Mouse (Mus musculus) G1E (cell line): ENCODE data around the gene Rxfp4. TPM values are rescaled to one million over a fixed set of nuclear protein-coding genes. Genes with fewer than 3 reads are reported as not detected.

ENCODE experiments used
- ATAC-seq: 2 replicates; pipeline ENCODE4 v1.8.0; 2016; ENCODE audit warnings: mild to moderate bottlenecking; ENCODE audit not compliant: insufficient number of reproducible peaks, poor library complexity, low FRiP score, severe bottlenecking; ENCODE audit errors: extremely low read depth
- DNase-seq: peaks from one replicate; pipeline ENCODE4 v3.0.0; 2012; ENCODE audit warnings: low spot score
- H3K27me3 ChIP-seq: 2 replicates; pipeline ENCODE4 v1.6.1; 2012; ENCODE audit warnings: mild to moderate bottlenecking, low read length, inconsistent platforms; ENCODE audit not compliant: insufficient read depth
- H3K36me3 ChIP-seq: replicated peaks from 2 replicates; pipeline ENCODE3; 2012; ENCODE audit warnings: mild to moderate bottlenecking, inconsistent platforms
- H3K4me1 ChIP-seq: 2 replicates; pipeline ENCODE4 v1.6.1; 2012; ENCODE audit warnings: low read depth, low read length, inconsistent platforms, mixed read lengths; ENCODE audit not compliant: insufficient read depth
- H3K4me3 ChIP-seq: 2 replicates; pipeline ENCODE4 v1.5.1; 2012; ENCODE audit warnings: low read depth, mild to moderate bottlenecking, inconsistent platforms, low read length, moderate library complexity, mixed read lengths
- H3K9me3 ChIP-seq: replicated peaks from 2 replicates; pipeline ENCODE4 v1.6.1; 2012; ENCODE audit warnings: inconsistent platforms
- CTCF ChIP-seq: IDR thresholded peaks from 2 replicates; pipeline ENCODE4 v1.5.1; 2012; ENCODE audit warnings: low read depth, low read length, inconsistent platforms, mixed read lengths
- GATA1 ChIP-seq: IDR thresholded peaks from 2 replicates; pipeline ENCODE4 v1.6.1; 2012; ENCODE audit warnings: borderline replicate concordance, low read length, inconsistent platforms, mixed read lengths
- GATA2 ChIP-seq: IDR thresholded peaks from 2 replicates; pipeline ENCODE4 v1.6.1; 2012; ENCODE audit warnings: low read depth, low read length, inconsistent platforms, borderline replicate concordance
- POLR2AphosphoS5 ChIP-seq: IDR thresholded peaks from 2 replicates; pipeline ENCODE4 v1.6.1; 2012; ENCODE audit warnings: low read depth, low read length, inconsistent platforms; ENCODE audit not compliant: insufficient replicate concordance
- TAL1 ChIP-seq: conservative IDR thresholded peaks from 2 replicates; pipeline ENCODE4 v1.6.1; 2012; ENCODE audit warnings: low read depth, low read length, inconsistent platforms, mixed read lengths
- polyA plus RNA-seq: library from polyadenylated mRNA; stranded (reverse); fragments of >175 nt; gene quantifications from 2 replicates; pipeline ENCODE4 v1.2.3, GENCODE M21; 2012
- total RNA-seq, 2 experiments: library from RNA; stranded (forward) in 1 of 2; stranded (reverse) in 1 of 2; fragments of 200-1000 nt in 1 of 2; fragments of >200 nt in 1 of 2; fragmentation: Nextera tagmentation in 1 of 2; gene quantifications; 2 replicates each; pipeline ENCODE4 v1.2.3; 2014 to 2017

Rxfp4 gene
- total and polyA plus RNA-seq, 3 experiments, result not detected

GRCm38 (mm10) chr3:88653516-88654370, 801 bp upstream of the Rxfp4 start:
- no peaks in the 10 kb centered on the region for H3K9me3 ChIP-seq
- peaks cover 39% of the 10 kb centered on the region for H3K27me3 ChIP-seq
- H3K4me1 ChIP-seq, result peaks cover 4% of the 10 kb centered on the region; the same call in 1 of the 2 replicates
- peaks cover 15% of the 10 kb centered on the region for H3K36me3 ChIP-seq
- no peak for ATAC-seq
- no peak for TF ChIP-seq CTCF
- no peak for TF ChIP-seq GATA2
- TF ChIP-seq GATA1, result no peak
- no peak for TF ChIP-seq TAL1
- no peak for TF ChIP-seq POLR2AphosphoS5
- no peak overlapping the region for H3K4me3 ChIP-seq
- no peak for DNase-seq

GRCm38 (mm10) chr3:88651669-88652618, 998 bp downstream of the Rxfp4 start:
- Histone ChIP-seq H3K27me3 (peaks cover 27% of the 10 kb centered on the region), H3K9me3 (no peaks in the 10 kb centered on the region), H3K36me3 (peaks cover 33% of the 10 kb centered on the region), H3K4me1 (peaks cover 4% of the 10 kb centered on the region; the same call in 1 of the 2 replicates), H3K4me3 (no peak overlapping the region)
- DNase-seq, result no peak
- ATAC-seq, result no peak
- no peak for TF ChIP-seq GATA1
- TF ChIP-seq CTCF, result no peak
- no peak for TF ChIP-seq POLR2AphosphoS5
- no peak for TF ChIP-seq GATA2
- TF ChIP-seq TAL1, result no peak

GRCm38 (mm10) chr3:88650713-88651504, 2.0 kb downstream of the Rxfp4 start:
- Histone ChIP-seq H3K4me1 (peaks cover 4% of the 10 kb centered on the region; the same call in 1 of the 2 replicates), H3K9me3 (no peaks in the 10 kb centered on the region), H3K4me3 (no peak overlapping the region), H3K27me3 (peaks cover 27% of the 10 kb centered on the region), H3K36me3 (peaks cover 43% of the 10 kb centered on the region)
- ATAC-seq, result no peak
- no peak for DNase-seq
- TF ChIP-seq TAL1 (no peak), GATA1 (no peak), GATA2 (no peak), POLR2AphosphoS5 (no peak), CTCF (no peak)

- H3K9me3 ChIP-seq, result no peaks in the 10 kb centered on the region
- H3K27me3 ChIP-seq, result peaks cover 17% of the 10 kb centered on the region
- no peak for ATAC-seq
- H3K4me1 ChIP-seq, result peaks cover 4% of the 10 kb centered on the region; the same call in 1 of the 2 replicates
- DNase-seq, result no peak
- H3K4me3 ChIP-seq, result no peak overlapping the region
- TF ChIP-seq POLR2AphosphoS5, result no peak
- no peak for TF ChIP-seq GATA2
- peaks cover 52% of the 10 kb centered on the region for H3K36me3 ChIP-seq
These were observed 3.0 kb downstream of the Rxfp4 start for GRCm38 (mm10) chr3:88649967-88650366.

GRCm38 (mm10) chr3:88649186-88649585, 3.8 kb downstream of the Rxfp4 start:
- Histone ChIP-seq H3K4me1 (peaks cover 4% of the 10 kb centered on the region; the same call in 1 of the 2 replicates), H3K36me3 (peaks cover 59% of the 10 kb centered on the region), H3K9me3 (no peaks in the 10 kb centered on the region), H3K4me3 (no peak overlapping the region), H3K27me3 (peaks cover 14% of the 10 kb centered on the region)
- DNase-seq (no peak), ATAC-seq (no peak)
- TF ChIP-seq GATA1, result no peak
- no peak for TF ChIP-seq TAL1
- no peak for TF ChIP-seq CTCF
- TF ChIP-seq GATA2, result no peak
- TF ChIP-seq POLR2AphosphoS5, result no peak

- peaks cover 14% of the 10 kb centered on the region for H3K27me3 ChIP-seq
- peaks cover 65% of the 10 kb centered on the region for H3K36me3 ChIP-seq
- DNase-seq (no peak), ATAC-seq (no peak)
- H3K4me3 ChIP-seq, result no peak overlapping the region
- TF ChIP-seq POLR2AphosphoS5, result no peak
- TF ChIP-seq TAL1, result no peak
- no peak for TF ChIP-seq GATA1
- TF ChIP-seq GATA2, result no peak
- no peak for TF ChIP-seq CTCF
- H3K9me3 ChIP-seq, result no peaks in the 10 kb centered on the region
- H3K4me1 ChIP-seq, result peaks cover 4% of the 10 kb centered on the region; the same call in 1 of the 2 replicates
These were observed 4.3 kb downstream of the Rxfp4 start for GRCm38 (mm10) chr3:88648452-88649168.
